Mouse (Mus musculus): Measurements from ENCODE around the gene Cox6a2. TPM values are rescaled to one million over a fixed set of nuclear protein-coding genes. Genes with fewer than 3 reads are reported as not detected.

Cox6a2 gene
- polyA plus RNA-seq, 1 experiment from 2014 or later = not detected

- no peak overlapping the region for H3K4me2 ChIP-seq
- H3K4me1 ChIP-seq = no peaks in the 10 kb centered on the region
- no peak for ATAC-seq (replicated peaks)
- 89% methylated on average over 4 of the region's 4 CpGs for WGBS
- no peaks in the 10 kb centered on the region for H3K36me3 ChIP-seq (replicated peaks)
- no peak overlapping the region for H3K9ac ChIP-seq
- no peak overlapping the region for H3K4me3 ChIP-seq
- H3K9me3 ChIP-seq = no peaks in the 10 kb centered on the region
- H3K27ac ChIP-seq = no peak overlapping the region
- no peaks in the 10 kb centered on the region for H3K27me3 ChIP-seq (replicated peaks)
Observed at GRCm38 (mm10) chr7:128219952-128220351, 13.8 kb upstream of the Cox6a2 start.

DNA sequence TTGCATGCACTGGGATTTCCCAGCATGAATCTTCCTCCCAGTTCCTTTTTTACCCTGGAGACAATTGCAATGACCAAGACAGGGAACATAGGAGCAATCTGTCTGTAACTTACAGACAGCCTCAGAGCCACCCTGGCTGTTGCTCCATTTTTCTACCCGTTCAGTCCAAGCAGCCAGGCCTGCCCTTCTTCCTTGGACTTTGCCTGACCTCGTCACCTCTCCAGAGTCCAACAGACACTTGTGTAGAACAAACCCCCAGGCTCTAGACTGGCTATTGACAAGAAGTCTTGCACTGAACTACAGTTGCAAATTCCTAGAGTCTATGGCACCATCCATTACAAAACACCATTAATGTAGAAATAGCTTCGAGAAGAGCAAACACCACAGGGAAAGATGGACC lies 3.6 kb upstream of the Cox6a2 start:
- Histone ChIP-seq H3K4me2 (no peak overlapping the region), H3K9ac (no peak overlapping the region), H3K9me3 (no peaks in the 10 kb centered on the region), H3K4me3 (no peak overlapping the region), H3K27me3 (replicated peaks) (no peaks in the 10 kb centered on the region), H3K36me3 (replicated peaks) (no peaks in the 10 kb centered on the region), H3K27ac (no peak overlapping the region), H3K4me1 (no peaks in the 10 kb centered on the region)
- 75% methylated on average over 3 of the region's 3 CpGs for WGBS
- ATAC-seq (replicated peaks) = no peak

DNA sequence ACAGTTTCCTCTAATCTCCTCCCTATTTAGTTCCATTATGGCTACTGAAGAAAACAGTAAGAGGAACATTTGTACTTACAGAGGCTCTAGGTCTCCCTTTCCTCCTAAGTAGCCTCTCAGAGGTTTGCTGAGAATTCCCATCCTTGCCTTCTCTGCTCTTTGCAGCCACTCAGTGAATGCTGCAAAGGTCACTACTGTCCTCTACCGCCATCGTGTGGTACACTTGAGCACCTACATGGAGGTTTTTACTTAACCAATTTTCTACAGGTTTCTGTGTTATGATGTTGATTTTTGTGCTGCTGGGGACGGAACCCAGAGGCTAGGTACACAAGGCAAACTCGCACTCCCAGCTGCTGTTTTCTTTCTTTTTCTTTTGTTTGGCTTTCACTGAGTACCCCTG lies 2.0 kb upstream of the Cox6a2 start:
- no peak overlapping the region for H3K4me3 ChIP-seq
- H3K9ac ChIP-seq = no peak overlapping the region
- no peaks in the 10 kb centered on the region for H3K27me3 ChIP-seq (replicated peaks)
- H3K27ac ChIP-seq = no peak overlapping the region
- WGBS = 6% methylated on average over 4 of the region's 4 CpGs
- no peaks in the 10 kb centered on the region for H3K9me3 ChIP-seq
- no peaks in the 10 kb centered on the region for H3K4me1 ChIP-seq
- H3K4me2 ChIP-seq = no peak overlapping the region
- no peak for ATAC-seq (replicated peaks)
- H3K36me3 ChIP-seq (replicated peaks) = no peaks in the 10 kb centered on the region

- WGBS = 90% methylated on average over 18 of the region's 18 CpGs
- no peak for ATAC-seq (replicated peaks)
- no peak overlapping the region for H3K4me3 ChIP-seq
- H3K27me3 ChIP-seq (replicated peaks) = no peaks in the 10 kb centered on the region
- no peaks in the 10 kb centered on the region for H3K9me3 ChIP-seq
- H3K9ac ChIP-seq = no peak overlapping the region
- H3K36me3 ChIP-seq (replicated peaks) = no peaks in the 10 kb centered on the region
- H3K4me1 ChIP-seq = no peaks in the 10 kb centered on the region
- no peak overlapping the region for H3K27ac ChIP-seq
- H3K4me2 ChIP-seq = no peak overlapping the region
Observed at GRCm38 (mm10) chr7:128205695-128206094, 492 bp downstream of the Cox6a2 start.

GRCm38 (mm10) chr7:128204179-128204578 lies 2.0 kb downstream of the Cox6a2 start:
- Histone ChIP-seq H3K36me3 (replicated peaks) (no peaks in the 10 kb centered on the region), H3K9ac (no peak overlapping the region), H3K4me1 (no peaks in the 10 kb centered on the region), H3K4me2 (no peak overlapping the region), H3K27ac (no peak overlapping the region), H3K27me3 (replicated peaks) (no peaks in the 10 kb centered on the region), H3K9me3 (no peaks in the 10 kb centered on the region), H3K4me3 (no peak overlapping the region)
- no peak for ATAC-seq (replicated peaks)
- 92% methylated on average over 8 of the region's 8 CpGs for WGBS

DNA sequence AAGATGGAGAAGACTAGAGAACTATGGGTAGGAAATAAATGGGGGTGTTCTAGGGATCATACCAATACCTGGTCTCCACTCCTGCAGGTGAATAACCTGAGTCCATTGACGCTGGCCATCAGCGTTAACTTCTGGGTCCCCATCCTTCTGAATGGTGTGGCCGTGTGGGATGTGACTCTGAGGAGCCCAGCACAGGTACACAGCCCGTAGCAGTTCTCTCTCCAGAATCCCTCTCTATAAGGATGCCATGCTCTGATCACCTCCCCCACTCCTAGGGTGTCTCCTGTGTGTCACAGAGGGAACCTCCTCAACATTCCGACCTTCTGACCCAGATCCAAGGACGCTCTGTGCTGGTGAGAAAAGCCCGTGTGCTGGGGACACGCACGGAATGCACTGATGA lies 3.1 kb downstream of the Cox6a2 start:
- WGBS = 83% methylated on average over 9 of the region's 9 CpGs
- ATAC-seq (replicated peaks) = no peak

GRCm38 (mm10) chr7:128201607-128202006 lies 4.6 kb downstream of the Cox6a2 start:
- Histone ChIP-seq H3K9ac (no peak overlapping the region), H3K27me3 (replicated peaks) (no peaks in the 10 kb centered on the region), H3K36me3 (replicated peaks) (no peaks in the 10 kb centered on the region), H3K4me1 (no peaks in the 10 kb centered on the region), H3K9me3 (no peaks in the 10 kb centered on the region), H3K4me3 (no peak overlapping the region), H3K4me2 (no peak overlapping the region), H3K27ac (no peak overlapping the region)
- ATAC-seq (replicated peaks) = no peak
- 88% methylated on average over 9 of the region's 9 CpGs for WGBS

More for the DNA sequence above, 3.1 kb downstream of the Cox6a2 start:
- Histone ChIP-seq H3K27me3 (replicated peaks) (no peaks in the 10 kb centered on the region), H3K4me2 (no peak overlapping the region), H3K9ac (no peak overlapping the region), H3K9me3 (no peaks in the 10 kb centered on the region), H3K4me1 (no peaks in the 10 kb centered on the region), H3K36me3 (replicated peaks) (no peaks in the 10 kb centered on the region), H3K27ac (no peak overlapping the region), H3K4me3 (no peak overlapping the region)

- WGBS = 92% methylated on average over 10 of the region's 10 CpGs
- no peak overlapping the region for H3K4me2 ChIP-seq
- H3K4me1 ChIP-seq = no peaks in the 10 kb centered on the region
- no peak overlapping the region for H3K9ac ChIP-seq
- H3K27me3 ChIP-seq (replicated peaks) = no peaks in the 10 kb centered on the region
- no peak for ATAC-seq (replicated peaks)
- H3K4me3 ChIP-seq = no peak overlapping the region
- no peaks in the 10 kb centered on the region for H3K36me3 ChIP-seq (replicated peaks)
- H3K27ac ChIP-seq = no peak overlapping the region
- no peaks in the 10 kb centered on the region for H3K9me3 ChIP-seq
Observed at GRCm38 (mm10) chr7:128181691-128182090, 24.5 kb downstream of the Cox6a2 start.

DNA sequence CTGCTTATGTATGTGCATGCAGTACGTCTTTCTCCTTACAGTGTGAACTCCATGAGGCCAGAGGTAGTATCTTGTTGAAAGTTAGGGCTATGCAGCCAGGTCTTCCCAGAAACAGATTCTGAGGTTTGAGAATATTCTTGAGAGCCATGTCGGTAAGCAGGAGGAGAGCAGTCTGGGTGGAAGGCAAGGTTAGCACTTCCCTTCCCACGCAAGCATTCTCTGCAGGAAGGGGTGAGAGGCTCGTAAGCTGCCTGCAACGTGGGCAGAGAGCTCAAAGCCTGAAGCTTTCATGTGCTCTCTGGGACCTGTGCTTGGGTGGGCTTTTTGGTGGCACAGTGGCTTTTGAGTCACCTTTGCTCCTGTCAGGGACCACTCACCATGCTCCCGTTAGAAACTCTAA lies 25.6 kb downstream of the Cox6a2 start:
- Histone ChIP-seq H3K9me3 (no peaks in the 10 kb centered on the region), H3K4me3 (no peak overlapping the region), H3K27me3 (replicated peaks) (no peaks in the 10 kb centered on the region), H3K27ac (no peak overlapping the region), H3K9ac (no peak overlapping the region), H3K4me1 (no peaks in the 10 kb centered on the region), H3K36me3 (replicated peaks) (no peaks in the 10 kb centered on the region), H3K4me2 (no peak overlapping the region)
- 75% methylated on average over 6 of the region's 6 CpGs for WGBS
- ATAC-seq (replicated peaks) = no peak

GRCm38 (mm10) chr7:128180126-128180525 lies 26.1 kb downstream of the Cox6a2 start:
- no peak overlapping the region for H3K9ac ChIP-seq
- no peaks in the 10 kb centered on the region for H3K9me3 ChIP-seq
- WGBS = 78% methylated on average over 7 of the region's 7 CpGs
- H3K4me3 ChIP-seq = no peak overlapping the region
- ATAC-seq (replicated peaks) = no peak
- H3K4me1 ChIP-seq = no peaks in the 10 kb centered on the region
- no peaks in the 10 kb centered on the region for H3K36me3 ChIP-seq (replicated peaks)
- H3K4me2 ChIP-seq = no peak overlapping the region
- no peak overlapping the region for H3K27ac ChIP-seq
- no peaks in the 10 kb centered on the region for H3K27me3 ChIP-seq (replicated peaks)

DNA sequence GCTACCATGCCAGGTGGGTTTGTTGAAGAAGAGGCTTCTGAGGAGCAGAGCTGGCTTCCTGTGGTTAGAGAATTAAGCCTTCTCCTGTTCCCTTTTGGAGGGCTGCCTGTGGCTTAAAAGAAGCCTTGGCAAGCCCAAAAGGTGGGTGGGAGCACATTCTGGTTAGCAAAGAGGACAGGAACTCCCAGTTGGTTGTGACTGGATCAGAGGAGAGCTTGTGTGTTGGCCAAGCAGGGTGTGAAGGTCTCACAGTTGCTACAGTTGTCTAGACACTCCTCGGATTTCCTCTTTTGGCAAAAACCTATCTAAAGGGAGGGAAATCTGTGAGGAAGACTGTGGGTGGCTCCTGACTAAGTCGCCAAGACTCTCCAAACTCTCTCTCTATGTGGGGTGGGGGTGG lies 27.8 kb downstream of the Cox6a2 start:
- H3K9me3 ChIP-seq = no peaks in the 10 kb centered on the region
- no peak overlapping the region for H3K9ac ChIP-seq
- H3K4me1 ChIP-seq = no peaks in the 10 kb centered on the region
- no peak overlapping the region for H3K27ac ChIP-seq
- no peaks in the 10 kb centered on the region for H3K36me3 ChIP-seq (replicated peaks)
- no peak overlapping the region for H3K4me3 ChIP-seq
- no peak overlapping the region for H3K4me2 ChIP-seq
- 80% methylated on average over 2 of the region's 2 CpGs for WGBS
- no peaks in the 10 kb centered on the region for H3K27me3 ChIP-seq (replicated peaks)
- no peak for ATAC-seq (replicated peaks)

GRCm38 (mm10) chr7:128169996-128170395 lies 36.2 kb downstream of the Cox6a2 start:
- no peaks in the 10 kb centered on the region for H3K9me3 ChIP-seq
- no peaks in the 10 kb centered on the region for H3K27me3 ChIP-seq (replicated peaks)
- H3K4me1 ChIP-seq = no peaks in the 10 kb centered on the region
- no peak for ATAC-seq (replicated peaks)
- H3K36me3 ChIP-seq (replicated peaks) = no peaks in the 10 kb centered on the region
- H3K9ac ChIP-seq = no peak overlapping the region
- no peak overlapping the region for H3K4me3 ChIP-seq
- no peak overlapping the region for H3K4me2 ChIP-seq
- no peak overlapping the region for H3K27ac ChIP-seq
- 73% methylated on average over 3 of the region's 3 CpGs for WGBS

- no peaks in the 10 kb centered on the region for H3K27me3 ChIP-seq (replicated peaks)
- ATAC-seq (replicated peaks) = no peak
- H3K9me3 ChIP-seq = no peaks in the 10 kb centered on the region
- H3K36me3 ChIP-seq (replicated peaks) = no peaks in the 10 kb centered on the region
- H3K4me2 ChIP-seq = no peak overlapping the region
- H3K4me1 ChIP-seq = no peaks in the 10 kb centered on the region
- WGBS = 96% methylated on average over 7 of the region's 7 CpGs
- H3K4me3 ChIP-seq = no peak overlapping the region
- no peak overlapping the region for H3K27ac ChIP-seq
- no peak overlapping the region for H3K9ac ChIP-seq
Observed at GRCm38 (mm10) chr7:128166391-128166790, 39.8 kb downstream of the Cox6a2 start.

DNA sequence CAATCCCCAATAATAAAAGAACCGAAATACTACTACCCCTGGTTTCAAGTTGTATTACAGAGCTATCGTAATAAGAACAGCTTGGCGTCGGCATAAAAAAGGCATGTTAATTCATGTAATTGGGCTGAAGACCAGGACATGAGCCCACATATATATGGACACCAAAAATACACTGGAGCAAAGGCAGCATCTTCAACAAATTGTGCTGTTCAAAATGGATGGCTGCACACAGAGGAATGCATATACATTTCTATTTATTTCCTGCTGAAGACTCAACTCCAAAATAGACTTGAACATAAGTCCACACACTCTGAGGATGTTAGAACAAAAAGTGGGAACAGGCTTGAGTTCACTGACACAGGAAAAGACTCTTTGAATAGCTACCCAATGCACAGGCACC lies 42.2 kb downstream of the Cox6a2 start:
- Histone ChIP-seq H3K27me3 (replicated peaks) (no peaks in the 10 kb centered on the region), H3K4me2 (no peak overlapping the region), H3K9ac (no peak overlapping the region), H3K9me3 (no peaks in the 10 kb centered on the region), H3K36me3 (replicated peaks) (no peaks in the 10 kb centered on the region), H3K27ac (no peak overlapping the region), H3K4me1 (no peaks in the 10 kb centered on the region), H3K4me3 (no peak overlapping the region)
- 94% methylated on average over 4 of the region's 4 CpGs for WGBS
- ATAC-seq (replicated peaks) = no peak
